Mouse (Mus musculus) adrenal gland, adult 2 months (tissue): ENCODE data around the gene Sync. TPM values are rescaled to one million over a fixed set of nuclear protein-coding genes. Genes with fewer than 3 reads are reported as not detected.

Experiments
- DNase-seq: peaks from one replicate; pipeline ENCODE4 v3.0.0; 2021
- long read RNA-seq: library from polyadenylated mRNA; stranded (forward); transcript quantifications from one replicate; pipeline ENCODE4 v2.0.0, GENCODE M21; 2021
- polyA plus RNA-seq: library from polyadenylated mRNA; depleted of rRNA; stranded (reverse); fragments of >200 nt; gene quantifications from 2 replicates; pipeline ENCODE4 v1.2.3, GENCODE M21; 2012; rRNA removed
- total RNA-seq, 2 experiments: library from RNA; stranded (reverse); gene quantifications; 2 replicates each; pipeline ENCODE4 v1.2.3; 2021

Gene Sync
- total RNA-seq (under 1 TPM; 0.66 to 0.97 TPM), polyA plus RNA-seq (0.11 and 0.32 TPM in 2 replicates)
- long read RNA-seq = 0 reads

DNA sequence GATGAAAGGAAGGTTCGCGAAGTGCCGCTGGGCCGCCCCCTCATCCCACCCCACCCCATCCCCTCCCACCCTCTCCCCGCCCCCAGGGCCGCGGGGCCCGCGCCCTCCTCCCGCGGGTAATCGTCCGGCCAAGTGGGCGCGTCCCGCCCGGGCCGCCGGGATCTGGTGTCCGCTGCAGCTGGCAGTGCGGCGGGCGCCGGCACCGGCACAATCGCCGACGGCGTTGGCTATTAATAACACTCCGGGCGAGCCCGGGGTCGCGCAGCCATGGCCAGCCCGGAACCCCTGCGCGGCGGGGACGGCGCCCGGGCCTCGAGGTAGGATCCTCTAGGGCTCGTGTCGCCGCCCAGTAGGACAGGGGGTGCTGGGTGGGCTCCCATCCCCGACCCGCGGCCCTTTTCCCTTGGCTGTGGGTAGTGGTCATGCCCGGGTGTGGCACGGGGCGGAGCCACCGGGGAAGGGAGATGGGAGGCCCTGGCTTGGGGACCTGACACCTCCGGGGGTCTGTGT lies at the start of gene Sync:
TSS of gene Sync (plus strand) at position 146 of the 510 bp plus-strand sequence.
- peak; percentile 52 for DNase-seq

DNA sequence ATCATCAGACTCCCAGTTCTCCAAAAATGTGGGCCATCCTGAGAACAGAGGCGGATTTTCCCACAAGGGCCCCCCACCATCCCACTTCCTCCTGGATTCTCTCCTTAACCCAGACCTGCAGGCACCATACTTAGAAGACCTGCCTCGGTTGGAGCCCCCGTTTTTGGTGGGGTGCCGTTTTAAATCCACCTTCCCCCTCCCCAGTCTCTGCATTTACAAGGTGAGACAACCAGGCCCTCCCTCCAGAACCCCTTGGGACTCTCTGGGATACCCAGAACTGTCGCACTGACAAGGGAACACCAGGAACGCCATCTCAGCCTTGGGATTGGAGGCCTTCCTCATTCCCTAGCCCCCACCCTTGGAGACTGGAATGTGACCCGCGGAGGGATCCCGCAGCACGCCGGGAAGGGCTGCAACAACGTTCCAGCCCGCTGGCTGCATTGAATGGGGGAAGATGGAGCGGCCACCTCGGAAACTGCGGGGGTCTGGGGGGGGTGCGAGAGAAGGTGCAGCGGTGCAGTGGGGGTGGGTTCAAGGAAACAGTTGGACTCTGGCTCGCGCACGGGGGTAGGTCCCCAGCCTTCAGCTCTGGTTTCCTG lies 49.5 kb upstream of the Sync start:
- DNase-seq = no peak

DNA sequence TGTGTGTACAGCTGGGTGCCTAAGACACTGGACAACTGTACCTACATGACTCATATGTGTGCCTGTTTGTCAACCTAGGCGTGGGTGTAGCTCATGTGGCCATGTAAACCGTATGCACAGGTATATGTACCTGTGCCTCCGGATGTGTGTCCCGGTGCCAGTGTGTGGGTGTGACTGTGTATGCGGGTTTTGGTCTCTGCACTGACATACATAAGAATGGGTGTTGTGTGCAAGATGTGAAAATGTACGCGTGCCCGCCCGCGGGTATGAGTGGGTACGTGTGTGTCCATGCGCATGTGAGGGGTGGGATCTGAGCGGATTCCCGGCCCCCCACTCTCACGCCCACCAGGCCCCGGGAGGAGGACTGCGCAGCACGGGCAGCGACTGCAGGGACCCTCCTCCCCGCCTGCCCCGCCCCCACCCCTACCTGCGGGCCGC lies 48.8 kb upstream of the Sync start:
- no peak for DNase-seq

DNA sequence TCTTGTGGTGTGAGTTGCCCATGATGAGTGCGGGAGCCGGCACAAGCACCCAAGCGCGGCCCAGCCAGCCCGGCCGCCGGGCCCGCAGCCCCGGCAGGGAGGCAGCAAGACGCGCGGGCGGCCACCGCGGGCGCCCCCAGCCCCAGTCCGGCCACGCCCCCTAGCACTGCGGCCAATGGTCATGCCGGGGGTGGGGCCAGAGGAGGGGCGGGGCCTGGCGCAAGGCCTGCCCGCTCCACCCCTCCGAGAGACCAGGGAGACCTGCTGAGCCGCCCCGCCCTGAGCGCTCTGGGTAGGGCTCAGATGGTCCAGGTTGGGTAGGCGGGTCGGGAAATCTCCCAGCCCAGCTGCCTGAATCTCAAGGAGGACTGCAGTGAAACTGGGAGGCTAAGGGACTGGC lies 48.3 kb upstream of the Sync start:
- peak; percentile 84 for DNase-seq

DNA sequence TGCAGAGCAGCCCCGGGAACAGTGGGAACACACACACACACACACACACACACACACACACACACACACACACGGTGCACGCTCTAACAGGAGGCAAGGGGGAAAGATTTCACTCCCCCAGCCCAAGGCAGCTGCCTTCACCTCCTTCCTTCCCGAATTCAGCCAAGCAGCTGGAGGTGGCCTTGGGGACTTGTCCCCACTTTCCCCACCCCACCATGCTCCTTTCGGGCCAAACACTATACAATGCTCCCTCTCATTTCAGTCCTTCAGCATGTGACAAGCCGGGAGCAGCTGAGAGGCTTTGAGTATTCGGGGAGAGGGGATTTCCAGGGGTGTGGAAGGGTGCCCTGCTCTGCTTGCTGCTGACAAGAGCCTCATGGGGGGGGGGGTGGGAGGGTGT lies 45.5 kb upstream of the Sync start:
- no peak for DNase-seq

DNA sequence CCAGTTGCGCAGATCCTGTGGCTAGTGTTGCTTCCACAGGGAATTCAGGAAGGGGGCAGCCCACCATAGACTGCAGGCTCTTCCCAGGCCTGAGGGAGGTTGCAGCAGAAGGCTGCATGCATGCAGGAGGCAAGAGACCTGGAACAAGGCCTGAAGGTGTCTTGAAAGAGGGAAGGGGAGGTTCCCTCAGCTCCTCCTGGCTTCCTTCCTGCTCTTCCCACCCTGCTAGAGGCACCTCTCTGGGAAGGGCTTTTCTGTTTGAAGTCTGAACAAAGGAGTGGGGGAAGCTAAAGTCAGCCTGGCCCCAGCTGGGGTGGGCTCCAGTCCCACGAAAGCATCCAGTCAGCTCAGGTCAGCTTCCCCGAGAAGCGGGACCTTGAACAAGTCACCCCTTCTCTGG lies 45.1 kb upstream of the Sync start:
- no peak for DNase-seq

DNA sequence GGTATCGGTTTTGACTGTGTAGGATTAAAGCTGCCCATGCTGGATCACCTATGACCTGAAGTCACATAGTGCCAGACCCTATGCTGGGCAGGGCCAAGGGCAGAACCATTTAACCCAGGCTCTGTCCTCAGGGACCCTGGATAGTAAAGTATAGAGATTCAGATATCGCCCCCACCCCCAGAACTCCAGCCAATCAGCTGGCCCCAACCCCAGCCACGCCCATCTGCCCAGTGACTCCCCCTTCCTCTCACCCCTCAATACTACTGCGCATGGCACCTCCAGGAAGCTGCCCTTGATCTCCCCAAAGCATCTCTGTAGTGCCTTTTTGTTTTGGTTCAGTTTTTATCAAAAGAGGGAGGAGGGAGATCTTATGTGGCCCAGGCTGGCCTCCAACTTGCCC lies 44.7 kb upstream of the Sync start:
- DNase-seq = no peak

DNA sequence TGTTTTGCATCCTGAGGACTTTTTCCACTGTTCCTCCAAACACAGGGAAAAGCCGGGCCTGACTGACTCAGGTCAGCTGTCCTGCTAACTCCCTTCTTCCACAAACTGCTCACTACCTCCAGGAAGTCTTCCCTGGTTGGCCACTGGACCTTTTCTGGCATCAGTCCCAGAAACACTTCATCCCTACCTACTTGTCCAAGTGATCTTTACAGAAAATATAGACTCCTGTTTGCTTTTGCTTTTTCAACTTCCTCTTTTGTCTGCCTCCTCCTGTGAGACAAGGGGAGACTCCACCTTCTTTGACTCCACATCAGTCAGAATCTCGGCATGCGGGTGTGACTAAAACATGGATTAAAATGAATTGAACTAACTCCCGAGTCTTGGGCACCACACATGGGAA lies 42.6 kb upstream of the Sync start:
- DNase-seq = no peak

DNA sequence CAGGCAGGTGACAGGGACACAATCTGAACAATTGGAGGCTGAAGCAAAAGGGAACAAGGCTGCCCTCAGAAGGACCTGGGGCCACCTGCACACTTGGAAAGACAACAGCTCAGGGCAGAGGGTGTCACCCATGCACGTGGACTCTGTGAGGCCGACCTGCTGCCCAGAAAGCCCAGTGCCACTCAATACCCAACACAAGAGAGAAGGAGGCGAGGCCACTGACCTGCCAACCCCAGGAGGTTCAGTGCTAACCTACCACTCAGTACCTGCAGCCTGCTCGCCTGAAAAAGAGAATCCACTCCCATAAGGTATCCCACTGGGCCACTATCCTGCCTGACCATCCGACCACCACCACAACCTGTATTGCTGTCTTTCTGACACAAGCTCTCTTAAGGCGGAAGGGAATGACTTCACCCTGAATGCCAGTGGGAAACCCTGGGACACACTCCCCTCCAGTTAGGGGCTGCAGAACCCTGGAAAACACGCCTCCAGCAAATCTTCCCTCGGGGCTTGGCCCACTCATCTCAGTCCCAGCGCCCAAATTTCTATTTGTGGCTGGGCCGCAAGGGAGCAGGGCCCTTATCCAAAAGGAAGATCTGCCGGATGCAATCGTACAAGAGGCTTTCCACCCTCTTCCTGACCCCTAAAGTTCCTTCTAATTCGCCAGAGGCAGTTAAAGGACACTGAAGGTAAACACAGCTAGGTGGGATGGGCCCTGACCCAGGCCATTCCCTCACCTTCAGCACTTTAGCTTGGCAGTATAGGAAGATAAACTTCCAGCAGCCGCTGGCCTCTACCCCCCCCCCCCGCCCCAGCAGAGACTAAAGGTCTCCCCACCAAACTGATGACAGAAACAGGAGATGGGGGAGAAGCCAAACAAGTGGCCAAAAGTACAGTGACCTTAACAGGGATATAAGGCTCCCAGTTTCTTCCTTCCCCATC lies 40.8 kb upstream of the Sync start:
- DNase-seq = no peak

DNA sequence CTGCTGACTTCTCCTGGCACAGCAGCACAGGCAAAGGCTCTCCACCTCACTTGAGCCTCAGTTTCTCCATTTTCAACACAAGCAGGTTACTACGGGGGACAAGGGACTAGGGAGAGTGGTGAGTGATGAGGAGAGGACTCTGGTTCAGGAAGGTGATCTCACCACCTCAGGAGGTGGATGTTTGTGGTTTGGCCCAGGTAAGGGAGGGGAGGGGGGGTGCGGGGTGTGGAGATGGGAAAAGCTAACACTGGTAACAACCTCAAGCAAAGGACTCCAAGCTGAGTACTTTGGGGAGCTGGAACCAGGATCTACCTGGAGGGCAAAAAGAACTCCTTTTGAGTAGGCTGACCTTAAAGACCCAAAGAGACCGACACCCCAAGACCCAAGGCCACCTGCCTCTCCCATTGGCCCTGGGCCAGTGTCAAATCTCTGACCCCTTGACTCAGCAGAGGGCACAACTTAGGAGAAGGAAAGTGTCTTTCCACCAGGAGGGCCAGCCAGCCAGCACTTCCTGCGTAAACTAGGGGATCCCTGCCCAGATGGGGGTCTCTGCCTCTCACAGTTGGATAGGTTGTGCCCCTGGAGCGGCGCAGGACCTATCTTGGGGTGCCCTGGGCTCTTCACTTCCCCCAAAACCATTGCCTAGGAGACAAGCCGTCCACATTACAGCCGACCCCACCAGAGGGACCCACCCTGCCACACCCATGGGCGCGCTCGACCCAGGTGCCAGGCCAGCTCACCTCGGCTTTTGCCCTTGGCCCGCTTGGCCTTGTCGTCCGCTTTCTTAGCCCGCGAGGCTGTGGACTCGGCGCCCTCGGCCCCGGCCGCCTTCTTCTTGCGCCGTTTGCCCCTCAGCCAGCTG lies 39.8 kb upstream of the Sync start:
- DNase-seq = peak; percentile 54

DNA sequence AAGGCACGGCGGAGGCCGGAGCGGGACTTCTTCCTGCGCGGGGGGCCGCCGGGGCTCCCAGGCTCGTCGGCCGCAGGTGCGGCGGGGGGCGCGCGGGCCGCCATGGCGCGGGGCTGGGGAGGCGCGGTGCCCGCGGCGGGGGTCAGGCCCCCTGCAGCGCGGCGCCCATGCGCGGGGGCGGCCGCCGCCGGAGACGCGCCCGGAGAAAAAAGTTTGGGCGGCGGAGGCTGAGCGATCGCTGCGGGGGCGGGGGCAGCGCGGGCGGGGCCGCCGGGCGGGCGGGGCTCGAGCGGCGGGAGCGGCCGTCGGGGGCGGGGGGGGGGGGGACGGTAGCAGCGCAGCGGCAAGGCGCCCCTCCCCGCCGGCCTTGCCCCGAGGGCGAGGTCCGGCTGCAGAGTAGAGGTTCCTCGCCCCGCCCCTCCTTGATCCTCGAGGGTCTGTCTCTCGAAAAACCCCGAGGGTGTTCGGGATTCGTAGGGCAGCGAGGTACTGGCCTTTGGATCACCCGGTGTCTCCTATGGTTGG lies 39.1 kb upstream of the Sync start:
- DNase-seq = peak; percentile 56

DNA sequence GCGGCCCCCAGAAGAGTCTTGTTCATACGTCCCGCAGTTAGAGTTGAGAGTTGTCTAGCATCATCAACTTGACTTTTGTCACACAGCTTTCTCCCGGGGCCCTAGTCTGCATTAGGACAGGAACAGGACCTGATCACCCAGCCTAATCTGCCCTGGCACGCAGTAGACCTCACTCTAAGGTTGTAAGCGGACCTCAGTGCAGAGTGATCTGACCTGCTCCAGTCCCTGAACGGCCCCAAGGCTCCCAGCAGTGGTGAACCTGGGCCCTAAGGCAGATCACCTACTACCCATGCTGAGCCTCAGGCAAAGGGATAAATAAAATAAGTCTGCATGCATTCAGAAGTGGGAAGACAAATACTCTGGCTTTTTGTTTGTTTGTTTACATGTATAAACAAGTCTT lies 38.1 kb upstream of the Sync start:
- no peak for DNase-seq

DNA sequence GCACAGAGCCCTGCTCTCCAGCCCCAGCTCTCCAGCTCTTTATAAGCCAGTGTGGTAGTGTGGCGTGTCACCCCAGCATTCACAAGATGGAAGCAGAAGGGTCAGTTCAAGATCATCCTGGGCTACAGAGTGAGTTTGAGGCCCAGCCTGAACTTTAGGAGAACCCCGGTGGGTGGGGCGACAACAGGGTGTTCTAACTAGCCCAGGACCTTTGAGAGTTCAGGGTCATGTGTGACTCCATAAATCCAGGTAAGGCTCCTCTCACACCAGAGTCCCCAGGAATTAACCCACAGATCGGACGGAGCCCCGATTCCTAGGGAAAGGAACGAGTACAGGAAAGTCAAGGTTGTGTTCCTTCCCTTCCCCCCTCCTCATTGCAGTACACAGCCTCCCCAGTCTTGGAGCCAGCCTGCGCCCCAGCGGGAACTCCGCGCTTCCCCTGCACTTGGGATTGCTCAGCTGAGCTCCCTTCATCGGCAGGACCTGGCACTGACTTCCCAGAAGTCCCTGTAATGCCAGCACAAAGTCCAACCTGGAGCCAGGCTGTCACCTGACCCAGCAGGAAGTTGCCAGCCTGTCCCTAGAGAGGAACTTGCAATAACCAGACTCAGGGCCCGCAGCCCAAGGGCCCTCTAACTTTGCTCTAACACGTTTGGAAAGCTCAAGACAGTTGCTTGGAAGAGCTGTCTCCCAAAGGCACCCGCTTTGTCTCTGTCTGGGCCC lies 36.5 kb upstream of the Sync start:
- DNase-seq = peak; percentile 67

DNA sequence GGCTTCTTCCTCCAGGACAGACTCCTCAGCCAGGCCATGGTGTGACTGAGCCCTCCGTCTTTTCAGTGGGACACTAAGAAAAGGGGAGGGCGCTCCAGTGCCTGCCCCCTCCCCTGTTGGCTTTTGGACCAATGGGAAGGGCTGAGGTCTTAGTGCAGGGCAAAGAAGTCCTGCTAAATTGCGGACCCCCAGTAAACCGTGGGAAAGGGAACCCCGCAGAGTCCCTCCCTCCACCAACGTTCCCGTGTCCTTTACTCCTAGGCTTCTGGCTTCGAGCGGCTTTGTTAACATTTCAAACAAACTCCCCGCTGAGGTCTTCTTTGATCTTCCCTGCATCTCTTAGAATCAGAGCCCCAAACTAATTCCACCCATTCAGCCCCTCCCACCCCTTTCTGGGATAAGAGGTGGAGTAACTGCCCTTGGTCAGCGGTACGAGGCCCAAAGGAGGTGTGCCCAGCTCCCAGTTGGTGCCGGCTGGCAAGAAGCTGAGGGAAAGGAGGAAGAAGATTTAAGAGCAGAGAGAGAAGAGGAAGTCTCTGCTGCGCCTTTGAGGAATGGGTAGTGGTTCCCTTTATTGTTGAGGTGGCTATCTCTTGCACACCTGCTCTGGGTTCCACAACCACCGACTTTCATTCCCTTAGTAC lies 35.8 kb upstream of the Sync start:
- peak; percentile 69 for DNase-seq

DNA sequence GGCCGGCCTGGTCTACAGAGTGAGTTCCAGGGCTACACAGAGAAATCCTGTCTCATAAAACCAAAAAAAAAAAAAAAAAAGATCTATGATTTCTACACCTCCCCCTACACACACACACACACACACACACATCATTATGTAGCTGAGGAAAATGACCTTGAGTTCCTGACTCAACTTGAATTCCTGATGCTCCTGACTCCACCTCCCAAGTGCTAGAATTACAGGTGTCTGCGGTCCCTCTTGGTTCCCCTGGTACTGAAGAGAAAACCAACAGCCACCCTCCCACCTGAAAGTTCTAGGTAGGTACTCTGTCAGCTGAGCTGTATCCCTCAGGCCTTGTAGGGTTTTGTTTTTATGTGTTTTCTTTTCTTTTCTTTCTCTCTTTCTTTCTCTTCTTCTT lies 34.9 kb upstream of the Sync start:
- no peak for DNase-seq

DNA sequence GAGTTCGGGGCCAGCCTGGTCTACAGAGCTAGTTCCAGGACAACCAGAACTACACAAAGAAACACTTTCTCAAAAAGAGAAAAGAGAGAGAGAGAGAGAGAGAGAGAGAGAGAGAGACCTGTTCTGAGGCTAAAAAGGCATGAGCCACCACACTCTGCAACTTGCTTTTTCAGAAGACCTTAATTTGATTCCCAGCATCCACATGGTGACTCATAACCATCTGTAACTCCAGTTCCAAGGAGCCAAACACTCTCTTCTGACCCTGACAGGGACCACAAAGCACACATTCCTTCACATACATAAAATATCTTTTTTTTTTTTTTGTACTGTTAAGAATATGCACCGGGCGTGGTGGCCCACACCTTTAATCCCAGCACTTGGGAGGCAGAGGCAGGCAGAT lies 32.8 kb upstream of the Sync start:
- no peak for DNase-seq

DNA sequence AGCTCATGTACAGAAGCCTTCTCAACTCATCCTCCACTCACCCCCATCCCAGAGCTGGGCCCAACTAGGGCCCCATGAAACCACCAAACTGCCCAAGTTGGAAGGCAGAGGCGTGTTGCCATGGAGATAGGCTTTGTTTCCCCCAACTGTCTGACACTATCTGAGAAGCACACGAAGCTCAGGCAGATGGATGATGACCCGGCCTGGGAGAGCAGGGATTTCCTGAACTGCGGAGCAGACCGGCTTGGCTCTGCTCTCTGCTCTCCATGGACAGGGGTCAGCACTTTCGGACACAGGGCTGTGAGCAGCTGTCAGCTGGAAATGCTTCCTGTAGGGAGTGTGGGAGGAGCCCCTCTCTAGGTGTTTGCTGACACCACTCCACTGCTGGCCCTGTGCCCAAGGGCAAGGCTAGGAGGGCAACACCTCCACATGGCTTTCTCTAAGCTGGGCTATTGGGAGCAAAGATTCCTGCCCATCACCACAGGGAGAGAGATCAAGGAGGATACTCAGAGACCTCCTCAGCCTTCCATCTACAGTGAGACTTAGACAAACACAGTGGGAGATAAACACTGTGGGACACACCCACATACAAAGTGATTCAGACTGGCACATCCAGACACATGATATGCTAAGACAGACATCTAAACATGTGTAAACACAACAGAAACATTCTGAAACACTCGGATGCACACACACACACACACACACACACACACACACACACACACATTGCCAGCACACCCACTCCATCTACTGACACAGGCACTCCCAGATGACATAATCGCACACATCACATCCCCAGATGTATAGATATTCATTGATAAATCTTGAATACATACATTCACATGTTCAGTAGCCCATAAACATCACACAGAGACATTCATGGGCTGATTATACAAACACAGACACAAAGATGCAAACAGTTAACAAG lies 30.7 kb upstream of the Sync start:
- peak; percentile 44 for DNase-seq

DNA sequence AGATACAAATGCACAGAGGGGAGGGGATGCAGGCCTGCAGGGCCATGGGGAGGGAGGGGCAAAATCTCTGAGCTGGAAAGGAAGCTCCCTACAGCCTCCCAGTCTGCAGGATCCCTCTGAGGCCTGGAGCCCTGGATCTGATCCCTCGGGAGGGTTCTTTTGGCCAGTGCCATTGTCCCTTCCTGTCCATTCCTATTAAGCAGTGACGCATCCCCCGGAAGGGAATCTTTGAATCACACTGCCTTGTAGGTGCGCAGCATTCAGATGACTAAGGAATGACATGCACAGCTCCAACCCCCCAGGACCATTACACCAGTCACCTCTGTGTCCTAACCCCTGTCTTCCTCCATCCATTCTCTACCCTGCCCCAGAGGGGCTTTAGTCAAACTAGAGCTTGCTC lies 28.3 kb upstream of the Sync start:
- peak; percentile 32 for DNase-seq

DNA sequence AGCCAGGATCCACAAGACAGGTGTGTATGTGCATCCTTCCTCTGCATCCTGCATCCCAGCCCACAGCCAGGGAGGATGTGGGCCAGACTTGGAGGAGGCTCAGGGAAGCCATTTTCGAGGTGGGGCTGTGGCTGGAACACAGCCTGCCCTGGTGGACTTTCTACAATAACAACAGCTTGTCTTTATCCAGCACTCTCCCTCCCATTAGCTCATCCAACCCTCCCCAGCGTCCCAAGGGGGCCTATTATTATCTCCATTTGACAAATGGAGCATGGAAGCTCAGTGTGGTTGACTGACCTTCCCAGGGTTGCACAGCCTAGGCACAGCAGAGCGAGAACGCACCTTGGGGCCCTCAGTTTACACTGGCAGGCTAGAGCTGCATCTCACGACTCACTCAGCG lies 26.7 kb upstream of the Sync start:
- no peak for DNase-seq

DNA sequence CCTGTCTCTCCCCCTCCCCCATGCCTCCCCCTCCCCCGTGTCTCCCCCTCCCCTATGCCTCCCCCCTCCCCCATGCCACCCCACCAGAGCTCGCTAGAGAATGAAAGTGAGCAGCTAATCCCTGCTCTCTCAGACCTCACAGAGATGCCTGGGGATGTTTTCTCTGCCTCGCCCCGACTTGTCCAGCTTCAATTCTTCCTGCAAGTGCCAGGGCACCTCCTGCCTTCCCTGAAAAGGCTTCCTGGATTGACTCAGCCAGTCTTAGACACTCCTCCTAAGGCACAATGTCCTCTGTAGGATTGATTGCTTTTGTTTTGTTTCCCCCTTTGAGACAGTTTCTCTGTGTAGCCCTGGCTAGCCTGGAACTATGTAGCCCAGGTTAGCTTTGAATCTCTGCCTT lies 26.2 kb upstream of the Sync start, which contains the start of gene C77080:
TSS of gene C77080 (minus strand) at position 209 of the 400 bp plus-strand sequence.
- no peak for DNase-seq
